Mouse (Mus musculus) ES-E14 (cell line): ENCODE results near the gene Psmd5. TPM values are rescaled to one million over a fixed set of nuclear protein-coding genes. Genes with fewer than 3 reads are reported as not detected.

ENCODE experiments used
- DNase-seq: peaks from one replicate; pipeline ENCODE4 v3.0.0-alpha.2; 2013; ENCODE audit warnings: low read depth, low spot score
- H3K27ac ChIP-seq: 2 replicates; pipeline ENCODE4 v1.5.1; 2012; ENCODE audit warnings: low read depth, mild to moderate bottlenecking, low read length, moderate library complexity, mixed read lengths; ENCODE audit not compliant: poor library complexity, insufficient read depth, severe bottlenecking
- H3K36me3 ChIP-seq: 2 replicates; pipeline ENCODE4 v1.6.1; 2012; ENCODE audit warnings: mild to moderate bottlenecking, low read length, moderate library complexity, mixed read lengths; ENCODE audit not compliant: control insufficient read depth, poor library complexity, insufficient read depth, severe bottlenecking
- H3K4me1 ChIP-seq, 2 experiments: fragments of 150-350 bp in 1 of 2; sonication (generic) in 1 of 2; 2 replicates each; pipeline ENCODE4 v1.6.1; 2012; ENCODE audit warnings: low read length in 2 of 2, mild to moderate bottlenecking in 1 of 2, mixed read lengths in 1 of 2; ENCODE audit not compliant: control insufficient read depth in 2 of 2, insufficient read depth in 2 of 2, poor library complexity in 1 of 2
- H3K4me3 ChIP-seq, 2 experiments: fragments of 150-350 bp in 1 of 2; sonication (generic) in 1 of 2; 2 replicates each; pipeline ENCODE4 v1.5.1; 2012; ENCODE audit warnings: low read length in 2 of 2, low read depth in 1 of 2, mild to moderate bottlenecking in 1 of 2, mixed read lengths in 1 of 2; ENCODE audit not compliant: insufficient read depth in 1 of 2, poor library complexity in 1 of 2, severe bottlenecking in 1 of 2
- H3K9ac ChIP-seq: 2 replicates; pipeline ENCODE4 v1.6.1; 2012; ENCODE audit warnings: low read depth, mild to moderate bottlenecking, low read length, mixed read lengths; ENCODE audit not compliant: poor library complexity, insufficient read depth, severe bottlenecking
- H3K9me3 ChIP-seq: fragments of 150-350 bp; sonication (generic); 2 replicates; pipeline ENCODE4 v1.6.1; 2012; ENCODE audit warnings: low read depth, mild to moderate bottlenecking, low read length; ENCODE audit not compliant: control insufficient read depth, insufficient read depth
- HCFC1 ChIP-seq: IDR thresholded peaks from 2 replicates; pipeline ENCODE4 v1.6.1; 2012; ENCODE audit warnings: low read length, inconsistent platforms, borderline replicate concordance; ENCODE audit not compliant: insufficient read depth
- MAFK ChIP-seq: IDR thresholded peaks from 2 replicates; pipeline ENCODE4 v1.6.1; 2014; ENCODE audit warnings: mild to moderate bottlenecking, low read depth, low read length, inconsistent platforms; ENCODE audit not compliant: insufficient read depth
- ZC3H11A ChIP-seq: IDR thresholded peaks from 2 replicates; pipeline ENCODE4 v1.6.1; 2012; ENCODE audit warnings: low read depth, mild to moderate bottlenecking, inconsistent platforms, low read length, borderline replicate concordance
- ZNF384 ChIP-seq: IDR thresholded peaks from 2 replicates; pipeline ENCODE4 v1.6.1; 2012; ENCODE audit warnings: low read depth, low read length, inconsistent platforms
- in situ Hi-C, 2 experiments: fragments of 600-800 bp; cut with MboI; formaldehyde crosslinking; loops; one replicate each; pipeline ENCODE4 v1.15.1; 2025; ENCODE audit warnings: low sequenced_read_pairs in 2 of 2, inconsistent platforms in 1 of 2; ENCODE audit not compliant: unreplicated experiment in 2 of 2
- total RNA-seq: library from RNA; depleted of rRNA; stranded (reverse); fragments of 300-350 nt; gene quantifications from 2 replicates; pipeline ENCODE4 v1.2.3, GENCODE M21; 2012; rRNA removed

The Psmd5 gene
- total RNA-seq, 1 experiment, result 50.6 TPM

GRCm38 (mm10) chr2:34801516-34802482 is 73.0 kb downstream of the Psmd5 start:
- Histone ChIP-seq H3K9me3 (no peaks in the 10 kb centered on the region), H3K9ac (peak overlapping the region; percentile 96), H3K4me3 (peak overlapping the region; percentile 94 to 99), H3K27ac (peak overlapping the region; percentile 90), H3K4me1 (no peaks in the 10 kb centered on the region), H3K36me3 (peaks cover 8% of the 10 kb centered on the region)
- peak; percentile 98 for DNase-seq
- no peak for TF ChIP-seq MAFK
- TF ChIP-seq HCFC1, result peak; percentile 95
- in situ Hi-C loops, result no loop called here

GRCm38 (mm10) chr2:34800371-34800770 is 74.4 kb downstream of the Psmd5 start:
- no peaks in the 10 kb centered on the region for H3K9me3 ChIP-seq
- H3K9ac ChIP-seq, result no peak overlapping the region
- H3K4me3 ChIP-seq, result peak overlapping the region in 1 of 2 experiments; percentile 88; a peak in 2 of 4 replicates
- H3K27ac ChIP-seq, result no peak overlapping the region
- in situ Hi-C loops, result no loop called here
- DNase-seq, result no peak
- H3K4me1 ChIP-seq, result no peaks in the 10 kb centered on the region
- TF ChIP-seq ZC3H11A, result no peak
- no peak for TF ChIP-seq ZNF384
- H3K36me3 ChIP-seq, result peaks cover 4% of the 10 kb centered on the region

Other genes starting within 250 kb of the Psmd5 start
- 41.1 and 47.0 TPM in 2 replicates for gene Gapvd1, start 119.7 kb downstream of the Psmd5 start, total RNA-seq
- 1,484 and 1,772 TPM in 2 replicates for gene Hspa5, start 103.0 kb downstream of the Psmd5 start, total RNA-seq
- gene Rabepk, start 75.1 kb downstream of the Psmd5 start, total RNA-seq, result 32.7 and 34.7 TPM in 2 replicates
- 50.9 and 57.2 TPM in 2 replicates for gene Fbxw2, start 48.7 kb downstream of the Psmd5 start, total RNA-seq
- 0.53 and 0.62 TPM in 2 replicates for gene Gm34653, start 42.0 kb downstream of the Psmd5 start, total RNA-seq
- 0.22 and 0.42 TPM in 2 replicates for gene Cutal, start 572 bp downstream of the Psmd5 start, total RNA-seq
- 3.7 and 6.8 TPM in 2 replicates for gene Phf19, start 39.1 kb upstream of the Psmd5 start, total RNA-seq
- gene Traf1, start 86.8 kb upstream of the Psmd5 start, total RNA-seq, result 1.2 and 1.3 TPM in 2 replicates
- gene Hc, start 186.5 kb upstream of the Psmd5 start, total RNA-seq, result 0.11 and 0.45 TPM in 2 replicates
- 0.58 and 1.2 TPM in 2 replicates for gene AI182371, start 226.6 kb upstream of the Psmd5 start, total RNA-seq
- gene Cntrl, start 234.5 kb upstream of the Psmd5 start, total RNA-seq, result 22.3 and 26.7 TPM in 2 replicates